Mouse (Mus musculus) CH12F3 (cell line): Measurements from ENCODE around the gene Stc2.

ENCODE experiments used
- in situ Hi-C: fragments of 300-500 bp; cut with MboI; formaldehyde crosslinking; loops from 2 replicates; pipeline ENCODE4 v1.14.3; 2020; ENCODE audit warnings: low sequenced_read_pairs

Gene Stc2

GRCm38 (mm10) chr11:31366827-31367226 is 3.0 kb downstream of the Stc2 start:
- in situ Hi-C loops, result no loop called here

- in situ Hi-C loops, result no loop called here
Measured at GRCm38 (mm10) chr11:31366421-31366820, 3.5 kb downstream of the Stc2 start.

- in situ Hi-C loops, result no loop called here
Measured at GRCm38 (mm10) chr11:31365981-31366380, 3.9 kb downstream of the Stc2 start.

- in situ Hi-C loops, result no loop called here
Measured at GRCm38 (mm10) chr11:31365280-31365679, 4.6 kb downstream of the Stc2 start.

- in situ Hi-C loops, result no loop called here
Measured at GRCm38 (mm10) chr11:31362856-31363255, 7.0 kb downstream of the Stc2 start.

GRCm38 (mm10) chr11:31362330-31362729 is 7.5 kb downstream of the Stc2 start:
- in situ Hi-C loops, result no loop called here

- in situ Hi-C loops, result no loop called here
Measured at GRCm38 (mm10) chr11:31361047-31361446, 8.8 kb downstream of the Stc2 start.

- in situ Hi-C loops, result no loop called here
Measured at GRCm38 (mm10) chr11:31359283-31359902, 10.5 kb downstream of the Stc2 start.

- in situ Hi-C loops, result no loop called here
Measured at GRCm38 (mm10) chr11:31358453-31358852, 11.4 kb downstream of the Stc2 start.

- in situ Hi-C loops, result no loop called here
Measured at GRCm38 (mm10) chr11:31356866-31357265, 13.0 kb downstream of the Stc2 start.

GRCm38 (mm10) chr11:31355737-31356136 is 14.1 kb downstream of the Stc2 start:
- in situ Hi-C loops, result no loop called here

GRCm38 (mm10) chr11:31354514-31354913 is 15.4 kb downstream of the Stc2 start:
- in situ Hi-C loops, result no loop called here
